Mouse (Mus musculus): ENCODE results near the gene Ovca2.

Ovca2 gene

GRCm38 (mm10) chr11:75152603-75153557 lies 25.8 kb downstream of the Ovca2 start:
- no peak for DNase-seq (ENCODE audit: low read depth)

GRCm38 (mm10) chr11:75150346-75150745 lies 28.3 kb downstream of the Ovca2 start:
- no peak for DNase-seq (ENCODE audit: low read depth)

GRCm38 (mm10) chr11:75148332-75149035 lies 30.2 kb downstream of the Ovca2 start:
- DNase-seq (ENCODE audit: low read depth): no peak

GRCm38 (mm10) chr11:75147846-75148168 lies 30.8 kb downstream of the Ovca2 start:
- DNase-seq (ENCODE audit: low read depth): no peak

GRCm38 (mm10) chr11:75147106-75147845 lies 31.4 kb downstream of the Ovca2 start:
- no peak for DNase-seq (ENCODE audit: low read depth)

GRCm38 (mm10) chr11:75145841-75146240 lies 32.8 kb downstream of the Ovca2 start:
- DNase-seq (ENCODE audit: low read depth): no peak

- no peak for DNase-seq (ENCODE audit: low read depth)
Measured at GRCm38 (mm10) chr11:75142749-75143148, 35.9 kb downstream of the Ovca2 start.

GRCm38 (mm10) chr11:75141913-75142312 lies 36.7 kb downstream of the Ovca2 start:
- DNase-seq (ENCODE audit: low read depth): no peak

GRCm38 (mm10) chr11:75141038-75141437 lies 37.6 kb downstream of the Ovca2 start:
- no peak for DNase-seq (ENCODE audit: low read depth)

GRCm38 (mm10) chr11:75140431-75140830 lies 38.2 kb downstream of the Ovca2 start:
- no peak for DNase-seq (ENCODE audit: low read depth)

GRCm38 (mm10) chr11:75139122-75139963 lies 39.3 kb downstream of the Ovca2 start:
- DNase-seq (ENCODE audit: low read depth): no peak

GRCm38 (mm10) chr11:75136666-75137398 lies 41.8 kb downstream of the Ovca2 start:
- DNase-seq (ENCODE audit: low read depth): no peak

- DNase-seq (ENCODE audit: low read depth): no peak
Measured at GRCm38 (mm10) chr11:75135358-75135757, 43.3 kb downstream of the Ovca2 start.

GRCm38 (mm10) chr11:75134485-75135068 lies 44.1 kb downstream of the Ovca2 start:
- no peak for DNase-seq (ENCODE audit: low read depth)

GRCm38 (mm10) chr11:75133951-75134350 lies 44.7 kb downstream of the Ovca2 start:
- DNase-seq (ENCODE audit: low read depth): no peak

GRCm38 (mm10) chr11:75133391-75133790 lies 45.2 kb downstream of the Ovca2 start:
- no peak for DNase-seq (ENCODE audit: low read depth)

- no peak for DNase-seq (ENCODE audit: low read depth)
Measured at GRCm38 (mm10) chr11:75132278-75132677, 46.4 kb downstream of the Ovca2 start.

GRCm38 (mm10) chr11:75131300-75131699 lies 47.3 kb downstream of the Ovca2 start:
- no peak for DNase-seq (ENCODE audit: low read depth)

GRCm38 (mm10) chr11:75129481-75129880 lies 49.2 kb downstream of the Ovca2 start:
- DNase-seq (ENCODE audit: low read depth): no peak

- no peak for DNase-seq (ENCODE audit: low read depth)
Measured at GRCm38 (mm10) chr11:75126384-75126783, 52.3 kb downstream of the Ovca2 start.
